Mouse (Mus musculus) large intestine, adult 2 months (tissue): ENCODE results near the gene Plekhm3. TPM values are rescaled to one million over a fixed set of nuclear protein-coding genes. Genes with fewer than 3 reads are reported as not detected.

Experiments used
- DNase-seq: peaks from one replicate; pipeline ENCODE4 v3.0.0-alpha.2; 2012; ENCODE audit warnings: low read depth, low spot score
- WGBS: fragments of 180-500 bp; shearing (Covaris S2); methylation state at CpG from one replicate; pipeline ENCODE4 v1.1.7; 2018; 5-methylcytosine and 5-hydroxymethylcytosine counted together
- polyA plus RNA-seq: library from polyadenylated mRNA; depleted of rRNA; stranded (reverse); fragments of >200 nt; gene quantifications from 2 replicates; pipeline ENCODE4 v1.2.3, GENCODE M21; 2012

Gene Plekhm3
- polyA plus RNA-seq, 1 experiment: 2.7 TPM

GRCm38 (mm10) chr1:64930124-64930523, 26.5 kb downstream of the Plekhm3 start:
- DNase-seq: no peak
- 69% methylated on average over 6 of the region's 6 CpGs for WGBS

GRCm38 (mm10) chr1:64929673-64930072, 27.0 kb downstream of the Plekhm3 start:
- DNase-seq: no peak
- WGBS: 82% methylated on average over 4 of the region's 4 CpGs

GRCm38 (mm10) chr1:64928542-64928941, 28.1 kb downstream of the Plekhm3 start:
- DNase-seq: no peak
- WGBS: 84% methylated on average over 3 of the region's 3 CpGs

- DNase-seq: no peak
- 86% methylated on average over 15 of the region's 15 CpGs for WGBS
Observed at GRCm38 (mm10) chr1:64927437-64928274, 29.0 kb downstream of the Plekhm3 start.

- DNase-seq: no peak
- 92% methylated on average over 3 of the region's 3 CpGs for WGBS
Observed at GRCm38 (mm10) chr1:64925594-64925993, 31.0 kb downstream of the Plekhm3 start.

GRCm38 (mm10) chr1:64924283-64924682, 32.3 kb downstream of the Plekhm3 start:
- 88% methylated on average over 12 of the region's 12 CpGs for WGBS
- DNase-seq: no peak

- DNase-seq: peak; percentile 55
- 49% methylated on average over 14 of the region's 14 CpGs for WGBS
Observed at GRCm38 (mm10) chr1:64918810-64919528, 37.7 kb downstream of the Plekhm3 start.

GRCm38 (mm10) chr1:64917966-64918365, 38.7 kb downstream of the Plekhm3 start:
- no peak for DNase-seq
- WGBS: 85% methylated on average over 7 of the region's 7 CpGs

- 76% methylated on average over 5 of the region's 5 CpGs for WGBS
- no peak for DNase-seq
Observed at GRCm38 (mm10) chr1:64916884-64917507, 39.6 kb downstream of the Plekhm3 start.

- WGBS: 84% methylated on average over 3 of the region's 3 CpGs
- DNase-seq: no peak
Observed at GRCm38 (mm10) chr1:64914356-64914755, 42.3 kb downstream of the Plekhm3 start.

- 87% methylated on average over 2 of the region's 2 CpGs for WGBS
- DNase-seq: no peak
Observed at GRCm38 (mm10) chr1:64907740-64908139, 48.9 kb downstream of the Plekhm3 start.

GRCm38 (mm10) chr1:64906226-64906625, 50.4 kb downstream of the Plekhm3 start:
- WGBS: 76% methylated on average over 1 of the region's 1 CpGs
- no peak for DNase-seq

GRCm38 (mm10) chr1:64903415-64903814, 53.2 kb downstream of the Plekhm3 start:
- WGBS: 65% methylated on average over 4 of the region's 4 CpGs
- no peak for DNase-seq

GRCm38 (mm10) chr1:64902804-64903203, 53.8 kb downstream of the Plekhm3 start:
- 72% methylated on average over 2 of the region's 2 CpGs for WGBS
- no peak for DNase-seq

- no peak for DNase-seq
- WGBS: 93% methylated on average over 3 of the region's 3 CpGs
Observed at GRCm38 (mm10) chr1:64899763-64900162, 56.9 kb downstream of the Plekhm3 start.

GRCm38 (mm10) chr1:64897485-64897884, 59.1 kb downstream of the Plekhm3 start:
- DNase-seq: no peak
- over 99% methylated on average over 2 of the region's 2 CpGs for WGBS

GRCm38 (mm10) chr1:64893806-64894205, 62.8 kb downstream of the Plekhm3 start:
- 95% methylated on average over 7 of the region's 7 CpGs for WGBS
- DNase-seq: no peak

GRCm38 (mm10) chr1:64891332-64891731, 65.3 kb downstream of the Plekhm3 start:
- WGBS: 98% methylated on average over 4 of the region's 4 CpGs
- no peak for DNase-seq

GRCm38 (mm10) chr1:64887502-64888203, 69.0 kb downstream of the Plekhm3 start:
- WGBS: 87% methylated on average over 2 of the region's 2 CpGs
- no peak for DNase-seq

- no peak for DNase-seq
- WGBS: 93% methylated on average over 6 of the region's 6 CpGs
Observed at GRCm38 (mm10) chr1:64886718-64887117, 69.9 kb downstream of the Plekhm3 start.
